Mouse (Mus musculus) midbrain, embryonic 16.5 days (tissue): ENCODE measurements at regions not wholly inside any gene's neighbourhood (a gene's known extent, or its start where the extent isn't known, plus 50 kb on each side); places are given as distances from the start of the nearest gene placed in this dataset.

ENCODE experiments used
- ATAC-seq: fragments of 200-750 bp; cut with Nextera tagmentation; 2 replicates; pipeline ENCODE4 v1.8.0; 2017; ENCODE audit warnings: moderate TSS enrichment
- H3K27ac ChIP-seq: fragments of 300-500 bp; sonication (generic); 2 replicates; pipeline ENCODE4 v1.5.1; 2014; ENCODE audit warnings: mild to moderate bottlenecking, low read length, mixed read lengths
- H3K27me3 ChIP-seq: fragments of 300-500 bp; sonication (generic); 2 replicates; pipeline ENCODE4 v1.6.1; 2014; ENCODE audit warnings: low read depth, low read length, mixed read lengths; ENCODE audit not compliant: control insufficient read depth, insufficient read depth
- H3K36me3 ChIP-seq: fragments of 300-500 bp; sonication (generic); 2 replicates; pipeline ENCODE4 v1.6.1; 2014; ENCODE audit warnings: mild to moderate bottlenecking, low read length, moderate library complexity, mixed read lengths; ENCODE audit not compliant: control insufficient read depth, insufficient read depth
- H3K4me1 ChIP-seq: fragments of 300-500 bp; sonication (generic); 2 replicates; pipeline ENCODE4 v1.6.1; 2014; ENCODE audit warnings: mild to moderate bottlenecking, low read length, mixed read lengths; ENCODE audit not compliant: control insufficient read depth, insufficient read depth
- H3K4me2 ChIP-seq: fragments of 300-500 bp; sonication (generic); 2 replicates; pipeline ENCODE4 v1.6.1; 2014; ENCODE audit warnings: mild to moderate bottlenecking, low read length, mixed read lengths
- H3K4me3 ChIP-seq: fragments of 300-500 bp; sonication (generic); 2 replicates; pipeline ENCODE4 v1.5.1; 2014; ENCODE audit warnings: low read depth, mild to moderate bottlenecking, low read length, moderate library complexity, mixed read lengths
- H3K9ac ChIP-seq: fragments of 300-500 bp; sonication (generic); 2 replicates; pipeline ENCODE4 v1.6.1; 2014; ENCODE audit warnings: low read depth, low read length, mixed read lengths
- H3K9me3 ChIP-seq: fragments of 300-500 bp; sonication (generic); replicated peaks from 2 replicates; pipeline ENCODE4 v1.6.1; 2014; ENCODE audit warnings: mild to moderate bottlenecking, low read length, mixed read lengths; ENCODE audit not compliant: control insufficient read depth, poor library complexity, severe bottlenecking
- WGBS: fragments of 180-500 bp; shearing (Covaris S2); extraction: QIAGEN DNeasy Blood & Tissue Kit; methylation state at CpG from one replicate; pipeline ENCODE4 v1.1.7; 2014; 5-methylcytosine and 5-hydroxymethylcytosine counted together

- H3K9ac ChIP-seq = no peak overlapping the region
- no peak overlapping the region for H3K4me3 ChIP-seq
- no peak overlapping the region for H3K4me2 ChIP-seq
- ATAC-seq = no peak
- no peaks in the 10 kb centered on the region for H3K27me3 ChIP-seq
- no peak overlapping the region for H3K27ac ChIP-seq
- no peaks in the 10 kb centered on the region for H3K4me1 ChIP-seq
- WGBS = 67% methylated on average over 1 of the region's 1 CpGs
- H3K9me3 ChIP-seq = no peaks in the 10 kb centered on the region
- no peaks in the 10 kb centered on the region for H3K36me3 ChIP-seq
These were observed 83.2 kb upstream of the Arhgap28 start for GRCm38 (mm10) chr17:68087149-68087548.

GRCm38 (mm10) chr17:68089179-68089578, 85.3 kb upstream of the Arhgap28 start:
- no peak for ATAC-seq
- no peak overlapping the region for H3K4me3 ChIP-seq
- no peak overlapping the region for H3K27ac ChIP-seq
- no peak overlapping the region for H3K9ac ChIP-seq
- H3K27me3 ChIP-seq = no peaks in the 10 kb centered on the region
- no peaks in the 10 kb centered on the region for H3K9me3 ChIP-seq
- 83% methylated on average over 1 of the region's 1 CpGs for WGBS
- no peaks in the 10 kb centered on the region for H3K4me1 ChIP-seq
- H3K36me3 ChIP-seq = no peaks in the 10 kb centered on the region
- H3K4me2 ChIP-seq = no peak overlapping the region

- Histone ChIP-seq H3K9ac (no peak overlapping the region), H3K4me1 (no peaks in the 10 kb centered on the region), H3K4me2 (no peak overlapping the region), H3K4me3 (no peak overlapping the region), H3K27me3 (no peaks in the 10 kb centered on the region), H3K9me3 (no peaks in the 10 kb centered on the region), H3K27ac (no peak overlapping the region), H3K36me3 (no peaks in the 10 kb centered on the region)
- no peak for ATAC-seq
- 100% methylated on average over 1 of the region's 1 CpGs for WGBS
These were observed 85.9 kb upstream of the Arhgap28 start for GRCm38 (mm10) chr17:68089830-68090229.

- WGBS = 49% methylated on average over 2 of the region's 2 CpGs
These were observed 93.1 kb upstream of the Arhgap28 start for GRCm38 (mm10) chr17:68096982-68097381.

GRCm38 (mm10) chr17:68097436-68097835, 93.5 kb upstream of the Arhgap28 start:
- Histone ChIP-seq H3K9me3 (no peaks in the 10 kb centered on the region), H3K4me2 (no peak overlapping the region), H3K9ac (no peak overlapping the region), H3K4me3 (no peak overlapping the region), H3K27ac (no peak overlapping the region), H3K4me1 (no peaks in the 10 kb centered on the region), H3K27me3 (no peaks in the 10 kb centered on the region), H3K36me3 (no peaks in the 10 kb centered on the region)
- WGBS = 81% methylated on average over 6 of the region's 6 CpGs
- ATAC-seq = no peak

More at GRCm38 (mm10) chr17:68096982-68097381, 93.1 kb upstream of the Arhgap28 start:
- H3K4me2 ChIP-seq = no peak overlapping the region
- H3K9me3 ChIP-seq = no peaks in the 10 kb centered on the region
- H3K27ac ChIP-seq = no peak overlapping the region
- H3K9ac ChIP-seq = no peak overlapping the region
- no peak overlapping the region for H3K4me3 ChIP-seq
- no peaks in the 10 kb centered on the region for H3K4me1 ChIP-seq
- H3K36me3 ChIP-seq = no peaks in the 10 kb centered on the region
- ATAC-seq = no peak
- no peaks in the 10 kb centered on the region for H3K27me3 ChIP-seq

GRCm38 (mm10) chr17:68100093-68100492, 96.2 kb upstream of the Arhgap28 start:
- Histone ChIP-seq H3K27me3 (no peaks in the 10 kb centered on the region), H3K9me3 (no peaks in the 10 kb centered on the region), H3K4me3 (no peak overlapping the region), H3K4me2 (no peak overlapping the region), H3K9ac (no peak overlapping the region), H3K4me1 (no peaks in the 10 kb centered on the region), H3K36me3 (no peaks in the 10 kb centered on the region), H3K27ac (no peak overlapping the region)
- no peak for ATAC-seq
- WGBS = 79% methylated on average over 2 of the region's 2 CpGs

- ATAC-seq = no peak
- WGBS = 83% methylated on average over 6 of the region's 6 CpGs
- no peak overlapping the region for H3K4me2 ChIP-seq
- no peak overlapping the region for H3K9ac ChIP-seq
- H3K4me3 ChIP-seq = no peak overlapping the region
- no peaks in the 10 kb centered on the region for H3K27me3 ChIP-seq
- H3K27ac ChIP-seq = no peak overlapping the region
- no peaks in the 10 kb centered on the region for H3K9me3 ChIP-seq
- H3K36me3 ChIP-seq = no peaks in the 10 kb centered on the region
- no peaks in the 10 kb centered on the region for H3K4me1 ChIP-seq
These were observed 99.4 kb upstream of the Arhgap28 start for GRCm38 (mm10) chr17:68103346-68103745.

GRCm38 (mm10) chr17:68106366-68106765, 102.4 kb upstream of the Arhgap28 start:
- H3K36me3 ChIP-seq = no peaks in the 10 kb centered on the region
- H3K27ac ChIP-seq = no peak overlapping the region
- H3K9ac ChIP-seq = no peak overlapping the region
- no peak overlapping the region for H3K4me3 ChIP-seq
- WGBS = 68% methylated on average over 8 of the region's 8 CpGs
- no peaks in the 10 kb centered on the region for H3K27me3 ChIP-seq
- H3K4me2 ChIP-seq = no peak overlapping the region
- no peaks in the 10 kb centered on the region for H3K9me3 ChIP-seq
- H3K4me1 ChIP-seq = no peaks in the 10 kb centered on the region
- no peak for ATAC-seq

- ATAC-seq = no peak
- Histone ChIP-seq H3K9ac (no peak overlapping the region), H3K27ac (no peak overlapping the region), H3K27me3 (no peaks in the 10 kb centered on the region), H3K4me3 (no peak overlapping the region), H3K9me3 (no peaks in the 10 kb centered on the region), H3K36me3 (no peaks in the 10 kb centered on the region), H3K4me1 (no peaks in the 10 kb centered on the region), H3K4me2 (no peak overlapping the region)
- 71% methylated on average over 5 of the region's 5 CpGs for WGBS
These were observed 104.0 kb upstream of the Arhgap28 start for GRCm38 (mm10) chr17:68107875-68108274.
